Mouse (Mus musculus) urinary bladder, postnatal 14 days (tissue): ENCODE data around the gene Ehd1.
"Not testable (repeated sequence)": the region's sequence is repeated elsewhere in the genome, so short reads cannot be mapped to it uniquely, and the experiment has no call there.

ENCODE experiments used
- DNase-seq: peaks from one replicate; pipeline ENCODE4 v3.0.0; 2021; ENCODE audit warnings: low spot score

The Ehd1 gene

DNA sequence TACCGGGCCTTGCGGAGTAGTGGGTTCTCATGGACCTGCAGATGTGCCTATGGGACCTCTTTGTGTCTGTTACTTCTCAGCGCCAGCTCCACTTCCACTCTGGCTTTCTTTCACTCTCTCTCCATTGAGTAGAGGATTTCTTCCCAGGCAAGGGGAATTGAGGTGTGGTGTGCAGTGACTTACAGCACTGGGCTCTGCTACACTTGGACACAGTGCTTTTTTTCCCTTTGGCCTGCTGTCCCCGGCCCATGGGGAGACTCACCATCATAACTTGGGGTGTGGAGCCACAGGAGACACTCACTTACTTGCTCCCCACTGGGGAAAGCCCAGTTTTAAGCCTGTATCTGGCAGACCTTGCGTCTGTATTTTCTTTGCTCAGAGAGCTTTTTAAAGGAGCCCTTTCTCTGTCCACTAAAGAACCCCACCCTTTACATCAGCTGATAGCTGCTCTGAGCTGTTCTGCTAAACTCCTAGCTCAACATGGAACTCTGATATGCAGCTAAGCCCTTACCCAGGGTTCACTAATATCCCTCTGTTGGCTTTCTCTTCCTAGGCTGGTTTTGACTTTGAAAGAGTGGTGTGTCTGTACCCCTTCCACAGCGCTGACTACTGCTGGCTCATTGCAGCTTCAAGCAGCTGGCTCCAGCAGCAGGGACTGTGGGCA is 3.1 kb downstream of the Ehd1 start:
- DNase-seq = no peak

DNA sequence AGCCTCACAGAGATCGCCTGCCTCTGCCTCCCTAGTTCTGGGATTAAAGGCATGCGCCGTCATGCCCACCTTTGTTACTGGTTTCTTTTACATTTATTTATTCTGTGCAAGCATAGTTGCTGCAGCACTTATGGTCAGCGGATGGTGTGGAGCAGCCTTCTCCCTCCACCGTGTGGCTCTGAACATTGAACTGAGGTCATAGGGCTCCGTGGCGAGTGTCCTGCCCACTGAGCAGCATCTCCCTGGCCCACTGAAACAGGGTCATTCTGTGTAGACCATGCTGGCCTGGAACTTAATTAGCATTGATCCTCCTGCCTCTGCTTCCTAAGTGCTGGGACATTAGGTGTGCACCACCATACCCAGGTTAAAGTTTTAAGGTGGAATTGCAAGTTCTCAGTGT is 4.0 kb downstream of the Ehd1 start:
- DNase-seq = no peak

DNA sequence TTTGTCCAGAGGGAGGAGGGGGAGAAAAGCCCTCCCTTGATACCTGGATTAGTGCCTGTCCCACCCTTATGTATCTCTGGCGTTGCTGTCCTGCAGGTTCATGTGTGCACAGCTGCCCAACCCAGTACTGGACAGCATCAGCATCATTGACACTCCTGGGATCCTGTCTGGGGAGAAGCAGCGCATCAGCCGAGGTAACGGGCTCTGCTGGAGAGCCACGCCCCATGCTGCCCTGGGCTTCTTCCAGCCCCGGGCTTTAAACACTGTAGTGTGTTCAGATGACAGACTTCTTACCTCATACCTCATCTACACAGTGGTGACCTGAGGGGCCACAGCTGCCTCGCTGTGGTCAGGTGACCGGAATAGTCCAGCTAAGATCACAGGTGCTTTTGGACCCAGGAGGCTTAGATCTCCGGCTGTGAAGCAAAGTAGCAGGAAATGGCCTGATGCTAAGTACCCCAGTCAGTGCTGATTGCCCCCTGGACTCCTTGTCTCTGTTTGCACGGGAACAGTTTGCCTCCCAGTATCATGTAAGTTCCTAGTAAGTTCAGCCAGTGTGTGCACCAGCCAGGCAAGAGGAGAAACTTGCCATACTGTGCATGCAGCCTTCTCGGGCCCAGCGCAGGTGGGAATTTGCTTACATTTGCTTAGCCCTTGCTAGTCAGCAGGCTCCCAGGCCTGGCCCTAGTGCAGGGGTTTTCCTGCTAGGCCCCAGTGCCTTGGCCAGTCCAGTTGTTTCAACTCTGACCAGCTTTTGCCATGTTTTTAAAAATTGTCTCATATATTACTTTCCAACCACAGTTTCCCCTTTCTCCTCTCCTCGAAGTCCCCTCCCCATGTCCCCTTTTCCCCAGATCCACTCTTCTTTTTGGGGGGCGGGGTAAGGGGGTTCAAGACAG is 4.8 kb downstream of the Ehd1 start:
- no peak for DNase-seq

- no peak for DNase-seq
These were observed 6.5 kb downstream of the Ehd1 start for GRCm38 (mm10) chr19:6283001-6283400.

GRCm38 (mm10) chr19:6284502-6284901 is 8.0 kb downstream of the Ehd1 start:
- no peak for DNase-seq

DNA sequence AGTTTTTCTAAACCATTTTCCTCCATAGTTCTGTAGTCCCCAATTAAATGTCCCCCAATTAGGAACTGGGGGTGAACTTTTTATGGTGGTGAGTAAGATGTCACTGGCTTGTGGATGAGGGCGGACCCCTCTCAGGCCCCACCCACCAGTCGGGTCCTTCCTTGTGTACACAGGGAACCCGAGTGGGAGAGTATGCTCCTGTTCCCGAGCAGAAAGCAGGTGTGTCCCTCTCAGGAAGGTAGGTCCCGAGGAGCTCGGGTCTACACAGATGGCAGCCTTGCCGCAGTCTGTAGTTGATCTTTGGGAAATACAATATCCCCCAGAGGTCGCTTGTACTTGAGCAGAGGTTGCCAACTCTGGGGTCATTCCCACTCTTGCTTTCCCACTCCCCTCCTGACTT is 8.7 kb downstream of the Ehd1 start:
- DNase-seq = no peak

DNA sequence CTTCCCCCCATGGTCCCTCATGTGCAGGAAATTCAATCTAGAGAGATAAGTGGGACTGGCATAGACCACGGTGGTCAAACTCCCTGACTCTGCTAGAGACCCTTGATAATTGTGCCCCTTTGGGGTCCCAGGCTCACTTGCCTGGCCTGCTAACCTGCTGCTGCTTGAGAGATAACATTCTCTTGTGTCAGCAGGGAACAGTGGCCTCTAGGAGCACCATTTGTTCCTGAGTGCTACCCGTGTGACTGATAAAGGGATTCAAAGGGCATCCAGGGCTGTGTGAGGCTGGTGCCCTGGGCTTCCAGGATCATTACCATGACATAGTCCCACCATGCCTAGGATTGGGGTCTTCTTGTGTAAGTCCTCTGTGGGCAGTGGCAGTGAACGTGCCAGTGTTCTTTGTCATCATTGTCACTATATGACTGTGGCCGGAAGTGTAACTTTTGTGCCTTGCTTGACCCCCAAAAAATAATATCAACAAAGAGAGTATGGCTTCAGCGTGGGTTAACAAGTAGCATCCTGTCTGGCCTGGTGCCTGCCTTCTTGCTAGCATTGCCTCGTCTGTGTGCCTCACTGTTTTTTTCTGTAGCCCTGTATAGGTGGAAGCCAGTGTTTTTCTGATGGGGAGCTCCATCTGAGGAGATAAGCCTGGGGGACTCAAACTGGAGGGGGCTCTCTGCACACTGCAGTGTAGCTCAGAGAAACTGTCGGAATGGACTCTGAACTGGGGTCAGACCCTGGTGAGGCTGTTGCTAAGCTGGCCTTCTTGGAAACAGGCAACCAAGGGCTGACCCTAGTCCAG is 9.3 kb downstream of the Ehd1 start:
- DNase-seq = no peak

- DNase-seq = no peak
These were observed 10.2 kb downstream of the Ehd1 start for GRCm38 (mm10) chr19:6286434-6287401.

- no peak for DNase-seq
These were observed 11.8 kb downstream of the Ehd1 start for GRCm38 (mm10) chr19:6288236-6288894.

DNA sequence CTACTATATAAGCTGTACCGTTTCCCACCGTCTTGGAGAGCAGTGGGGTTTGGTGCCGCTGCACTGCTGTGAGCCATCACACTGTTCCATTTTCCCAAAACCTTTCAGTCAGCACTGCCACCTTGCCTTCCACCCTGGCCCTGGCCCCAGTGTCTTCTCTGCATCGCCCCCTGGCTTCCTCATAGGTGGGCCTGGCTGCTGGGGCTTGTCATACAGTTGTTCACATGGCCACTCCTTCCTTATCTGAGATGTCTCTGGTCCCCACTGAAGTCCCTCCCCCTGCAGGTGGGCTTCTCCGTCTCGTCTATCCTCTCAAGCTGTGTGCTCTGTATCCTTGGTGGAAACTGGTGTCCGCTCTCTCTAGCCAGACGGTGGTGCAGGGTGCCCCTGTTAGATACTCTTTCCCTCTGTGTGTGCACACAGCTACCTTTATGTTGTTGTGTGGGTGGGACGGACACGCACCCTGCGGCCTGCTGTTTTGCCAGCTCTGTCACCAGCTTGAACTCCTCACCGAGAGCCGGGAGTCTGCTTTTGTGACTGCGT is 13.2 kb downstream of the Ehd1 start:
- DNase-seq = no peak

- not testable (repeated sequence) for DNase-seq
These were observed 14.2 kb downstream of the Ehd1 start for GRCm38 (mm10) chr19:6290720-6291116.

- DNase-seq = no peak
These were observed 14.7 kb downstream of the Ehd1 start for GRCm38 (mm10) chr19:6291117-6291781.

GRCm38 (mm10) chr19:6292262-6292661 is 15.7 kb downstream of the Ehd1 start:
- no peak for DNase-seq

GRCm38 (mm10) chr19:6294301-6294700 is 17.8 kb downstream of the Ehd1 start:
- no peak for DNase-seq

DNA sequence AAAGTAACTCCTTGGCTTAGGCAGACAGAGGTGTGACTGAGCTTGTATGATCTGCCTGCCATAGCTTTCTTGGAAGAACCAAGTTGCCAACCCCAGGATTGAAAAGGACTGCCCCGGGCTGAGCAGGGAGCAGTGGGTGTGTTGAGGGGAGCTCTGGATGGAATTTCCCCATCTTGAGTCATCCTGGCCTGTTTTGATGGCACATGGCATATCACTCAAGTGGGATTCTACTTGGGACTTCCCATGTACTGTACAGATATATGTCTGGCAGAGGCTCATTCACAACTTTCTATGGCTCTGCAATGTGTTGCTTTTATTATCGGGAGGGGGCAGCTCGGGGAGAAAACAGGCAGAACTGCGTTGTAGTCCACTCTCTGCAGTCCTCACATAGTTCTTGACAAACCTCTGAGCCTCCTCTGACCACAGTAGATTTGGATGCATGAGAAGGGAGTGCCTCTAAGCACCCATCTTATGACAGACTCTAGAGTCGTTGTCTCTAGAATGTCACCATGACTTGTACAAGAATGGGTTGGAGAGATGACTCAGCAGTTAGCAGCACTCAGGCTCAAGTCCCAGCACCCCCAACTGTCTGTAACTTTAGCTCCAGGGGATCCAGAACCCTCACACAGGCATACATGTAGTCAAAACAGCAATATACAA is 20.2 kb downstream of the Ehd1 start:
- DNase-seq = no peak

GRCm38 (mm10) chr19:6297641-6298040 is 21.1 kb downstream of the Ehd1 start:
- DNase-seq = peak; percentile 79

GRCm38 (mm10) chr19:6299003-6299402 is 22.5 kb downstream of the Ehd1 start:
- no peak for DNase-seq

DNA sequence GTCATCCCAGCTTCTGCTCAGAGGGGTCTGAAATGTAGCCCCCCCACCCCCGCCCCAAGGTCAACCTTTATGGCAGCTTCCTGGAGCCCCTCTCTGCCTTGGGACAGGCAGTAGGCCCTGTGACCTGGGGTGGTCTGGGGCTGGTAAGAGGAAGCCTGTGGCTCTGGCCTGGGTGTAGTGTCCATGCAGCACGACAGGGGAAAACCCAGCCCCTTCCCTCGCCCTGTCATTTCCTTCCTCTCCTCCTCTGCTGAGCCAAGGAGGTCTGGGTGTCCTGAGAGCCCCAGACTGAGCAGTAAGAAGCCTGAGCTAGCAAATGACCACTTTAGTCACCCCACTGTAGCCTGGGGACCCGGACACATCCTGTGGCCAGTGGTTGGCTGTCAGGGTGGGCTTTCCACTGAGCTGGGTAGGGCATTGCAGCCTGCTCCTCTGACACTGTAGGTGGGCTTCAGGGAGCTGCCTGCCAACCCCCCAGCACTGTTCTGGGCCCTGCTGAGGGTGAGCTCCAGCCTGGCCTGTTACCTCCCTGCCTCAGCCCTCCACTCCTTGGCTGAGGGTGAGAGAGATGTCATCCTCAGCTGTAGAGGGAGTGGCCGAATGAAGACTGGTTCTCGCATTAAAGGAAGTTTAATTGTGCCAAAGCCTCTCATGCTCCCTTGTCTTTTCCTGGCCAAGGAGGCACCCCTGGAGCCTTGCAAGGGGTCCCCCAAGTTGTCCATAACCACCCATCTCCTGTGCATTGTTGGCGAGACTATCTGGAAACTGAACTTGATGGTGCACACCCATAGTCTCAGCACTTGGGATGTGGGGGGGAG is 23.1 kb downstream of the Ehd1 start:
- DNase-seq = no peak

- DNase-seq = no peak
These were observed 23.9 kb downstream of the Ehd1 start for GRCm38 (mm10) chr19:6300402-6300841.
